Mouse (Mus musculus) embryonic facial prominence, embryonic 15.5 days (tissue): ENCODE data around the gene Nsun6. TPM values are rescaled to one million over a fixed set of nuclear protein-coding genes. Genes with fewer than 3 reads are reported as not detected.

Experiments used
- ATAC-seq: fragments of 200-750 bp; cut with Nextera tagmentation; 2 replicates; pipeline ENCODE4 v1.8.0; 2017; ENCODE audit warnings: low read depth, moderate TSS enrichment; ENCODE audit not compliant: insufficient number of reproducible peaks, low FRiP score, low TSS enrichment
- H3K27ac ChIP-seq: fragments of 300-500 bp; sonication (generic); replicated peaks from 2 replicates; pipeline ENCODE4 v1.5.1; 2015; ENCODE audit warnings: mild to moderate bottlenecking, inconsistent platforms
- H3K27me3 ChIP-seq: fragments of 300-500 bp; sonication (generic); 2 replicates; pipeline ENCODE4 v1.6.1; 2015; ENCODE audit warnings: inconsistent platforms
- H3K36me3 ChIP-seq: fragments of 300-500 bp; sonication (generic); 2 replicates; pipeline ENCODE4 v1.6.1; 2015; ENCODE audit warnings: mild to moderate bottlenecking, inconsistent platforms
- H3K4me1 ChIP-seq: fragments of 300-500 bp; sonication (generic); 2 replicates; pipeline ENCODE4 v1.6.1; 2015; ENCODE audit warnings: inconsistent platforms
- H3K4me2 ChIP-seq: fragments of 300-500 bp; sonication (generic); replicated peaks from 2 replicates; pipeline ENCODE4 v1.6.1; 2015; ENCODE audit warnings: mild to moderate bottlenecking, inconsistent platforms
- H3K4me3 ChIP-seq: fragments of 300-500 bp; sonication (generic); replicated peaks from 2 replicates; pipeline ENCODE4 v1.5.1; 2015; ENCODE audit warnings: mild to moderate bottlenecking, inconsistent platforms
- H3K9ac ChIP-seq: fragments of 300-500 bp; sonication (generic); 2 replicates; pipeline ENCODE4 v1.6.1; 2015; ENCODE audit warnings: inconsistent platforms
- H3K9me3 ChIP-seq: fragments of 300-500 bp; sonication (generic); replicated peaks from 2 replicates; pipeline ENCODE4 v1.6.1; 2016; ENCODE audit warnings: inconsistent platforms
- WGBS: fragments of 180-500 bp; shearing (Covaris S2); methylation state at CpG from one replicate; pipeline ENCODE4 v1.1.7; 2015; 5-methylcytosine and 5-hydroxymethylcytosine counted together
- polyA plus RNA-seq: library from polyadenylated mRNA; unstranded; fragments of >200 nt; fragmentation: Nextera tagmentation; extraction: Ambion mirVana; gene quantifications from 2 replicates; pipeline ENCODE4 v1.2.1, GENCODE M21; 2015

Gene Nsun6
- 11.4 and 12.4 TPM in 2 replicates for polyA plus RNA-seq

GRCm38 (mm10) chr2:15054945-15055637 is at the start of gene Nsun6:
Gene Nsun6 (minus strand): TSS chr2:15055069.
- H3K9me3 ChIP-seq = no peaks in the 10 kb centered on the region
- under 1% methylated on average over 70 of the region's 75 CpGs for WGBS
- peak; percentile 100 for ATAC-seq
- no peaks in the 10 kb centered on the region for H3K36me3 ChIP-seq
- H3K4me1 ChIP-seq = peaks cover 16% of the 10 kb centered on the region
- peak within 1 kb of the TSS; percentile 94 for H3K27ac ChIP-seq
- H3K27me3 ChIP-seq = no peaks in the 10 kb centered on the region
- peak within 1 kb of the TSS; percentile 77 for H3K4me3 ChIP-seq
- peak within 1 kb of the TSS; percentile 97 for H3K9ac ChIP-seq
- peak within 1 kb of the TSS; percentile 61 for H3K4me2 ChIP-seq

DNA sequence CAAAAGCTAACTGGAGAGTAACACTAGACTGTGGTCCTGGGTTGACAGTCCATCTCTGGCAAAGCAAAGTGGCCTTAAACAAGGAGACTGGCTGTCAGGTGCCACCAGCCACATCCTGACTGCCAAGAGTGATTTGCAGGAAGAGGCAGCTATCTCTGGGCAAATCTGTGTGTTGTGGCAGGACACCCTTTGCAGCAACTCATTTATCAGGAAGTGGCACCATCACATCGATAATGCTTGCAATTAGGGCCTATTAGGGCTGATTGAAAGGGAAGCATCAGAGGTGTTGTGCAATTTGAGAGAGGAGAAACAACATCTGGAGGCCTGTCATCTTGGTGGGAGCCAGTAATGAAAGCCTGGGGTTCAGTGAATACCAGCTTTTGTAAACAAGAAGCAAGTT is 49.5 kb upstream of the Nsun6 start:
- H3K9ac ChIP-seq = no peak overlapping the region
- no peak overlapping the region for H3K4me2 ChIP-seq
- WGBS = 43% methylated on average over 1 of the region's 1 CpGs
- H3K27ac ChIP-seq = no peak overlapping the region
- H3K27me3 ChIP-seq = no peaks in the 10 kb centered on the region
- no peak overlapping the region for H3K4me3 ChIP-seq
- ATAC-seq = no peak
- H3K36me3 ChIP-seq = no peaks in the 10 kb centered on the region
- H3K4me1 ChIP-seq = no peaks in the 10 kb centered on the region
- no peaks in the 10 kb centered on the region for H3K9me3 ChIP-seq

GRCm38 (mm10) chr2:15096514-15097090 is 41.7 kb upstream of the Nsun6 start:
- Histone ChIP-seq H3K4me3 (no peak overlapping the region), H3K27me3 (no peaks in the 10 kb centered on the region), H3K4me2 (no peak overlapping the region), H3K36me3 (no peaks in the 10 kb centered on the region), H3K9ac (no peak overlapping the region), H3K9me3 (no peaks in the 10 kb centered on the region), H3K27ac (no peak overlapping the region), H3K4me1 (no peaks in the 10 kb centered on the region)
- ATAC-seq = no peak
- WGBS = 52% methylated on average over 3 of the region's 3 CpGs

GRCm38 (mm10) chr2:15087308-15087707 is 32.4 kb upstream of the Nsun6 start:
- no peaks in the 10 kb centered on the region for H3K27me3 ChIP-seq
- H3K9ac ChIP-seq = no peak overlapping the region
- H3K36me3 ChIP-seq = peaks cover 13% of the 10 kb centered on the region
- no peaks in the 10 kb centered on the region for H3K4me1 ChIP-seq
- 79% methylated on average over 1 of the region's 1 CpGs for WGBS
- H3K4me2 ChIP-seq = no peak overlapping the region
- no peaks in the 10 kb centered on the region for H3K9me3 ChIP-seq
- H3K4me3 ChIP-seq = no peak overlapping the region
- H3K27ac ChIP-seq = no peak overlapping the region
- no peak for ATAC-seq

DNA sequence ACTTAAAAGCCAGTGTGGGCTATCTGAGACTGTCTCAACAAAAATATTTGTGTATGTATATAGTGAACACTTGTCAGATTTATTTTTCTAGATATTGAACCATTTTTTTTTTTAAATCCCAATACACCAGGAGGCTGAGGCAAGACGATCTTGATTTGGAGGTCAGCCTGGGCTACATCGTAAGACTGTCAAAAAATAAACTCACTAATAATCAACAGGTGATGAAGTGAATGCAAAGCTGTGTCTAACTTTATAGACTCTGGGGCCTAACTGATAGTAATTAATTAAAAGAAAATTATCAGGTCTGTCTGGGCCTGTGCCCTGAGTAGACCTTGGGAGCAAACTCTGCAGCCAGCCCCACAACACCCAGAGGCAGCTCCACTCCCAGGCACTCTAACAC is 28.8 kb upstream of the Nsun6 start:
- H3K9ac ChIP-seq = no peak overlapping the region
- H3K4me3 ChIP-seq = no peak overlapping the region
- H3K4me2 ChIP-seq = no peak overlapping the region
- no peaks in the 10 kb centered on the region for H3K4me1 ChIP-seq
- H3K9me3 ChIP-seq = no peaks in the 10 kb centered on the region
- peaks cover 39% of the 10 kb centered on the region for H3K36me3 ChIP-seq
- no peak overlapping the region for H3K27ac ChIP-seq
- no peaks in the 10 kb centered on the region for H3K27me3 ChIP-seq
- WGBS = 91% methylated on average over 2 of the region's 2 CpGs
- ATAC-seq = no peak

GRCm38 (mm10) chr2:15067091-15067490 is 12.2 kb upstream of the Nsun6 start:
- H3K27me3 ChIP-seq = no peaks in the 10 kb centered on the region
- H3K9ac ChIP-seq = no peak overlapping the region
- ATAC-seq = no peak
- H3K4me3 ChIP-seq = no peak overlapping the region
- H3K36me3 ChIP-seq = peaks cover 27% of the 10 kb centered on the region
- H3K4me1 ChIP-seq = no peaks in the 10 kb centered on the region
- H3K9me3 ChIP-seq = no peaks in the 10 kb centered on the region
- 64% methylated on average over 5 of the region's 5 CpGs for WGBS
- H3K27ac ChIP-seq = no peak overlapping the region
- H3K4me2 ChIP-seq = no peak overlapping the region

DNA sequence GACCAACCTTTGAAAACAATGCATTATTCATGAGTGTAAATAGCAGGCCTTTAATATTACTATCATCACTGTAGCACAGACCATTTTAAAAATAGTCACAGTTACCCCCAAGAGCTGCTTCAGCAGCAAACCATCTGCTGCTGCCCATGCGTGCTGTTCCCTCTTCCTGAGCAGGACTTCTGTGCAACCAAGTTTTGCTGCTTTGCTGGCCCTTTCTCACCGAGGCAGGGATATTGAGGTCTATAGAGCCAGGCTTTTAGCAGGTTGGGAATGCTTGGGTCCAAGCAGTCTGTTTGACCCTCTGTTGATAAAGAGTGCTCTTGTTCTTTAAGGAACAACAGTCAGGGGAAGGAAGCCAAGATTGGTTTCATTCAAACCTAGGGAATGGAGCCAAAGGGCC is 10.6 kb upstream of the Nsun6 start:
- ATAC-seq = no peak
- H3K4me3 ChIP-seq = no peak overlapping the region
- 74% methylated on average over 2 of the region's 2 CpGs for WGBS
- no peaks in the 10 kb centered on the region for H3K4me1 ChIP-seq
- no peak overlapping the region for H3K27ac ChIP-seq
- no peak overlapping the region for H3K9ac ChIP-seq
- H3K4me2 ChIP-seq = no peak overlapping the region
- H3K36me3 ChIP-seq = peaks cover 15% of the 10 kb centered on the region
- no peaks in the 10 kb centered on the region for H3K27me3 ChIP-seq
- no peaks in the 10 kb centered on the region for H3K9me3 ChIP-seq

- Histone ChIP-seq H3K27me3 (no peaks in the 10 kb centered on the region), H3K4me1 (no peaks in the 10 kb centered on the region), H3K4me2 (no peak overlapping the region), H3K4me3 (no peak overlapping the region), H3K36me3 (peaks cover 10% of the 10 kb centered on the region), H3K9me3 (no peaks in the 10 kb centered on the region), H3K27ac (no peak overlapping the region), H3K9ac (no peak overlapping the region)
- WGBS = 71% methylated on average over 7 of the region's 7 CpGs
- no peak for ATAC-seq
Observed at GRCm38 (mm10) chr2:15064380-15065269, 9.8 kb upstream of the Nsun6 start.

- 26% methylated on average over 1 of the region's 1 CpGs for WGBS
- H3K9me3 ChIP-seq = no peaks in the 10 kb centered on the region
Observed at GRCm38 (mm10) chr2:15063815-15064214, 8.9 kb upstream of the Nsun6 start.

GRCm38 (mm10) chr2:15060856-15061255 is 6.0 kb upstream of the Nsun6 start:
- WGBS = 83% methylated on average over 3 of the region's 3 CpGs
- Histone ChIP-seq H3K9ac (no peak overlapping the region), H3K4me2 (no peak overlapping the region), H3K4me1 (peaks cover 11% of the 10 kb centered on the region), H3K27me3 (no peaks in the 10 kb centered on the region), H3K9me3 (no peaks in the 10 kb centered on the region), H3K4me3 (no peak overlapping the region), H3K36me3 (no peaks in the 10 kb centered on the region), H3K27ac (no peak overlapping the region)
- no peak for ATAC-seq

More at GRCm38 (mm10) chr2:15063815-15064214, 8.9 kb upstream of the Nsun6 start:
- peaks cover 7% of the 10 kb centered on the region for H3K36me3 ChIP-seq
- no peak overlapping the region for H3K4me2 ChIP-seq
- H3K4me1 ChIP-seq = no peaks in the 10 kb centered on the region
- no peak overlapping the region for H3K4me3 ChIP-seq
- H3K27ac ChIP-seq = no peak overlapping the region
- no peak overlapping the region for H3K9ac ChIP-seq
- no peaks in the 10 kb centered on the region for H3K27me3 ChIP-seq
- no peak for ATAC-seq

- Histone ChIP-seq H3K4me1 (peaks cover 16% of the 10 kb centered on the region), H3K9ac (no peak overlapping the region), H3K27ac (no peak overlapping the region), H3K4me3 (no peak overlapping the region), H3K4me2 (no peak overlapping the region), H3K36me3 (no peaks in the 10 kb centered on the region), H3K27me3 (no peaks in the 10 kb centered on the region), H3K9me3 (no peaks in the 10 kb centered on the region)
- no peak for ATAC-seq
- WGBS = 73% methylated on average over 5 of the region's 5 CpGs
Observed at GRCm38 (mm10) chr2:15058227-15058626, 3.4 kb upstream of the Nsun6 start.
